Mouse (Mus musculus): ENCODE results near the gene Ankrd45. TPM values are rescaled to one million over a fixed set of nuclear protein-coding genes. Genes with fewer than 3 reads are reported as not detected.
A peak's percentile ranks its signal among the peaks of the same experiment; 100 is the strongest.

Ankrd45 gene
- 3.8 and 4.6 TPM in 2 replicates for polyA plus RNA-seq (2015; fragmentation: Nextera tagmentation; extraction: Ambion mirVana)

GRCm38 (mm10) chr1:161142531-161143159 lies at the start of gene Ankrd45:
Ankrd45 (plus strand) TSS chr1:161142691.
- H3K36me3 ChIP-seq (ENCODE audit: control insufficient read depth, insufficient read depth) = no peaks in the 10 kb centered on the region
- peaks cover 2% of the 10 kb centered on the region; the same call in 1 of the 2 replicates for H3K4me1 ChIP-seq (ENCODE audit: control insufficient read depth, insufficient read depth, low read length)
- H3K4me2 ChIP-seq (ENCODE audit: low read depth, low read length) = peak within 1 kb of the TSS; percentile 79
- no peaks in the 10 kb centered on the region for H3K27me3 ChIP-seq (ENCODE audit: control insufficient read depth, insufficient read depth, low read length)
- ATAC-seq (replicated peaks; ENCODE audit: extremely low read depth, insufficient read depth, low FRiP score) = peak; percentile 86
- peak within 1 kb of the TSS; percentile 55 for H3K4me3 ChIP-seq (ENCODE audit: low read length)
- WGBS = 7% methylated on average over 33 of the region's 33 CpGs
- H3K9me3 ChIP-seq (replicated peaks; ENCODE audit: control insufficient read depth, low read length) = no peaks in the 10 kb centered on the region
- peak within 1 kb of the TSS; percentile 62 for H3K9ac ChIP-seq (ENCODE audit: low read length)
- H3K27ac ChIP-seq (ENCODE audit: low read length) = no peak within 1 kb of the TSS

GRCm38 (mm10) chr1:161099721-161100405 lies 42.6 kb upstream of the Ankrd45 start:
- H3K27me3 ChIP-seq (ENCODE audit: control insufficient read depth, insufficient read depth, low read length) = no peaks in the 10 kb centered on the region
- peaks cover 30% of the 10 kb centered on the region for H3K36me3 ChIP-seq (ENCODE audit: control insufficient read depth, insufficient read depth)
- no peak overlapping the region for H3K9ac ChIP-seq (ENCODE audit: low read length)
- H3K4me2 ChIP-seq (ENCODE audit: low read depth, low read length) = no peak overlapping the region
- 90% methylated on average over 4 of the region's 4 CpGs for WGBS
- no peak for ATAC-seq (replicated peaks; ENCODE audit: extremely low read depth, insufficient read depth, low FRiP score)
- H3K4me3 ChIP-seq (ENCODE audit: low read length) = no peak overlapping the region
- H3K27ac ChIP-seq (ENCODE audit: low read length) = no peak overlapping the region
- H3K9me3 ChIP-seq (replicated peaks; ENCODE audit: control insufficient read depth, low read length) = no peaks in the 10 kb centered on the region
- H3K4me1 ChIP-seq (ENCODE audit: control insufficient read depth, insufficient read depth, low read length) = no peaks in the 10 kb centered on the region

- no peak overlapping the region for H3K9ac ChIP-seq (ENCODE audit: low read length)
- no peak for ATAC-seq (replicated peaks; ENCODE audit: extremely low read depth, insufficient read depth, low FRiP score)
- no peaks in the 10 kb centered on the region for H3K27me3 ChIP-seq (ENCODE audit: control insufficient read depth, insufficient read depth, low read length)
- 74% methylated on average over 1 of the region's 1 CpGs for WGBS
- no peak overlapping the region for H3K4me2 ChIP-seq (ENCODE audit: low read depth, low read length)
- no peak overlapping the region for H3K27ac ChIP-seq (ENCODE audit: low read length)
- no peak overlapping the region for H3K4me3 ChIP-seq (ENCODE audit: low read length)
- no peaks in the 10 kb centered on the region for H3K9me3 ChIP-seq (replicated peaks; ENCODE audit: control insufficient read depth, low read length)
- no peaks in the 10 kb centered on the region for H3K4me1 ChIP-seq (ENCODE audit: control insufficient read depth, insufficient read depth, low read length)
- H3K36me3 ChIP-seq (ENCODE audit: control insufficient read depth, insufficient read depth) = peaks cover 23% of the 10 kb centered on the region; the same call in 1 of the 2 replicates
These were observed 38.6 kb upstream of the Ankrd45 start for GRCm38 (mm10) chr1:161103842-161104241.

GRCm38 (mm10) chr1:161109216-161109615 lies 33.3 kb upstream of the Ankrd45 start:
- no peak overlapping the region for H3K4me3 ChIP-seq (ENCODE audit: low read length)
- H3K4me2 ChIP-seq (ENCODE audit: low read depth, low read length) = no peak overlapping the region
- WGBS = 86% methylated on average over 8 of the region's 8 CpGs
- ATAC-seq (replicated peaks; ENCODE audit: extremely low read depth, insufficient read depth, low FRiP score) = no peak
- H3K9me3 ChIP-seq (replicated peaks; ENCODE audit: control insufficient read depth, low read length) = no peaks in the 10 kb centered on the region
- H3K27me3 ChIP-seq (ENCODE audit: control insufficient read depth, insufficient read depth, low read length) = no peaks in the 10 kb centered on the region
- H3K36me3 ChIP-seq (ENCODE audit: control insufficient read depth, insufficient read depth) = peaks cover 13% of the 10 kb centered on the region; the same call in 1 of the 2 replicates
- no peak overlapping the region for H3K9ac ChIP-seq (ENCODE audit: low read length)
- H3K4me1 ChIP-seq (ENCODE audit: control insufficient read depth, insufficient read depth, low read length) = no peaks in the 10 kb centered on the region
- H3K27ac ChIP-seq (ENCODE audit: low read length) = no peak overlapping the region

- Histone ChIP-seq H3K4me2 (ENCODE audit: low read depth, low read length) (no peak overlapping the region), H3K27ac (ENCODE audit: low read length) (no peak overlapping the region), H3K9me3 (replicated peaks; ENCODE audit: control insufficient read depth, low read length) (no peaks in the 10 kb centered on the region), H3K4me3 (ENCODE audit: low read length) (no peak overlapping the region), H3K9ac (ENCODE audit: low read length) (no peak overlapping the region), H3K36me3 (ENCODE audit: control insufficient read depth, insufficient read depth) (no peaks in the 10 kb centered on the region), H3K27me3 (ENCODE audit: control insufficient read depth, insufficient read depth, low read length) (no peaks in the 10 kb centered on the region), H3K4me1 (ENCODE audit: control insufficient read depth, insufficient read depth, low read length) (peaks cover 4% of the 10 kb centered on the region; the same call in 1 of the 2 replicates)
- ATAC-seq (replicated peaks; ENCODE audit: extremely low read depth, insufficient read depth, low FRiP score) = no peak
These were observed 27.9 kb upstream of the Ankrd45 start for GRCm38 (mm10) chr1:161114591-161114990.

- Histone ChIP-seq H3K4me2 (ENCODE audit: low read depth, low read length) (no peak overlapping the region), H3K4me1 (ENCODE audit: control insufficient read depth, insufficient read depth, low read length) (no peaks in the 10 kb centered on the region), H3K27me3 (ENCODE audit: control insufficient read depth, insufficient read depth, low read length) (no peaks in the 10 kb centered on the region), H3K9ac (ENCODE audit: low read length) (no peak overlapping the region), H3K36me3 (ENCODE audit: control insufficient read depth, insufficient read depth) (peaks cover 1% of the 10 kb centered on the region; the same call in 1 of the 2 replicates), H3K27ac (ENCODE audit: low read length) (no peak overlapping the region), H3K9me3 (replicated peaks; ENCODE audit: control insufficient read depth, low read length) (no peaks in the 10 kb centered on the region), H3K4me3 (ENCODE audit: low read length) (no peak overlapping the region)
- no peak for ATAC-seq (replicated peaks; ENCODE audit: extremely low read depth, insufficient read depth, low FRiP score)
- 90% methylated on average over 10 of the region's 10 CpGs for WGBS
These were observed 19.7 kb upstream of the Ankrd45 start for GRCm38 (mm10) chr1:161122661-161123418.

GRCm38 (mm10) chr1:161126461-161126860 lies 16.0 kb upstream of the Ankrd45 start:
- H3K27me3 ChIP-seq (ENCODE audit: control insufficient read depth, insufficient read depth, low read length) = no peaks in the 10 kb centered on the region
- H3K4me2 ChIP-seq (ENCODE audit: low read depth, low read length) = no peak overlapping the region
- no peak overlapping the region for H3K4me3 ChIP-seq (ENCODE audit: low read length)
- no peak overlapping the region for H3K9ac ChIP-seq (ENCODE audit: low read length)
- H3K36me3 ChIP-seq (ENCODE audit: control insufficient read depth, insufficient read depth) = peaks cover 3% of the 10 kb centered on the region; the same call in 1 of the 2 replicates
- H3K4me1 ChIP-seq (ENCODE audit: control insufficient read depth, insufficient read depth, low read length) = peaks cover 9% of the 10 kb centered on the region
- H3K27ac ChIP-seq (ENCODE audit: low read length) = no peak overlapping the region
- 67% methylated on average over 1 of the region's 1 CpGs for WGBS
- no peaks in the 10 kb centered on the region for H3K9me3 ChIP-seq (replicated peaks; ENCODE audit: control insufficient read depth, low read length)
- ATAC-seq (replicated peaks; ENCODE audit: extremely low read depth, insufficient read depth, low FRiP score) = no peak

GRCm38 (mm10) chr1:161130726-161131664 lies 11.5 kb upstream of the Ankrd45 start, which contains the start of gene Klhl20:
Klhl20 (minus strand) TSS chr1:161131511.
- peaks cover 3% of the 10 kb centered on the region; the same call in 1 of the 2 replicates for H3K36me3 ChIP-seq (ENCODE audit: control insufficient read depth, insufficient read depth)
- peak; percentile 93 for ATAC-seq (replicated peaks; ENCODE audit: extremely low read depth, insufficient read depth, low FRiP score)
- under 1% methylated on average over 41 of the region's 41 CpGs for WGBS

More at GRCm38 (mm10) chr1:161130726-161131664, 11.5 kb upstream of the Ankrd45 start, which contains the start of gene Klhl20:
- Histone ChIP-seq H3K9me3 (replicated peaks; ENCODE audit: control insufficient read depth, low read length) (no peaks in the 10 kb centered on the region), H3K4me3 (ENCODE audit: low read length) (peak within 1 kb of the TSS; percentile 83), H3K4me2 (ENCODE audit: low read depth, low read length) (peak within 1 kb of the TSS; percentile 96), H3K9ac (ENCODE audit: low read length) (peak within 1 kb of the TSS; percentile 88), H3K4me1 (ENCODE audit: control insufficient read depth, insufficient read depth, low read length) (peaks cover 9% of the 10 kb centered on the region), H3K27ac (ENCODE audit: low read length) (peak within 1 kb of the TSS; percentile 94), H3K27me3 (ENCODE audit: control insufficient read depth, insufficient read depth, low read length) (no peaks in the 10 kb centered on the region)
